Mouse (Mus musculus) myocyte (in vitro differentiated cells): ENCODE measurements around the gene Rxra. TPM values are rescaled to one million over a fixed set of nuclear protein-coding genes. Genes with fewer than 3 reads are reported as not detected.

Source experiments
- H3K27me3 ChIP-seq: one replicate; pipeline ENCODE4 v1.6.1; 2011; ENCODE audit not compliant: control insufficient read depth, insufficient read depth, insufficient read length
- H3K36me3 ChIP-seq: one replicate; pipeline ENCODE4 v1.6.1; 2011; ENCODE audit not compliant: control insufficient read depth, insufficient read depth
- H3K4me2 ChIP-seq: one replicate; pipeline ENCODE4 v1.6.1; 2011; ENCODE audit warnings: low read depth, control low read depth
- H3K4me3 ChIP-seq: one replicate; pipeline ENCODE4 v1.5.1; 2011; ENCODE audit warnings: mild to moderate bottlenecking, control low read depth, moderate library complexity
- H3K79me2 ChIP-seq: one replicate; pipeline ENCODE4 v1.6.1; 2011; ENCODE audit not compliant: control insufficient read depth, insufficient read depth
- H3ac ChIP-seq: one replicate; pipeline ENCODE4 v1.6.1; 2011; ENCODE audit not compliant: control insufficient read depth, insufficient read length
- CEBPB ChIP-seq: IDR thresholded peaks from 2 replicates; pipeline ENCODE4 v1.6.1; 2011; ENCODE audit warnings: mild to moderate bottlenecking, moderate library complexity; ENCODE audit not compliant: poor library complexity, insufficient read depth, severe bottlenecking
- E2F4 ChIP-seq: IDR thresholded peaks from one replicate; pipeline ENCODE4 v1.6.1; 2011; ENCODE audit warnings: mild to moderate bottlenecking, control low read depth, moderate library complexity; ENCODE audit not compliant: insufficient read depth
- MAX ChIP-seq: IDR thresholded peaks from one replicate; pipeline ENCODE4 v1.6.1; 2011; ENCODE audit warnings: low read depth, mild to moderate bottlenecking, control low read depth
- MYOD1 ChIP-seq, 3 experiments: IDR thresholded peaks; one replicate each; pipeline ENCODE4 v1.6.1; 2011; ENCODE audit warnings: control low read depth in 2 of 3, low read depth in 2 of 3, mild to moderate bottlenecking in 2 of 3, moderate library complexity in 1 of 3; ENCODE audit not compliant: insufficient read length in 2 of 3, control insufficient read depth in 1 of 3
- MYOG ChIP-seq, 3 experiments: IDR thresholded peaks; one replicate each; pipeline ENCODE4 v1.6.1; 2011; ENCODE audit warnings: control low read depth in 2 of 3, low read depth in 2 of 3, mild to moderate bottlenecking in 2 of 3; ENCODE audit not compliant: insufficient read length in 2 of 3, control insufficient read depth in 1 of 3, insufficient read depth in 1 of 3
- POLR2A ChIP-seq: IDR thresholded peaks from one replicate; pipeline ENCODE4 v1.6.1; 2011; ENCODE audit warnings: low read depth, mild to moderate bottlenecking, control low read depth, moderate library complexity; ENCODE audit not compliant: insufficient read length
- POLR2AphosphoS2 ChIP-seq: IDR thresholded peaks from one replicate; pipeline ENCODE4 v1.6.1; 2011; ENCODE audit warnings: low read depth, control low read depth; ENCODE audit not compliant: insufficient read length
- REST ChIP-seq: IDR thresholded peaks from one replicate; pipeline ENCODE4 v1.6.1; 2011; ENCODE audit warnings: mild to moderate bottlenecking, control low read depth, moderate library complexity; ENCODE audit not compliant: insufficient read depth, insufficient read length
- SRF ChIP-seq: IDR thresholded peaks from one replicate; pipeline ENCODE4 v1.6.1; 2011; ENCODE audit warnings: low read depth; ENCODE audit not compliant: control insufficient read depth, insufficient read length
- TCF12 ChIP-seq: IDR thresholded peaks from one replicate; pipeline ENCODE4 v1.6.1; 2011; ENCODE audit warnings: mild to moderate bottlenecking, control low read depth; ENCODE audit not compliant: poor library complexity, insufficient read depth, severe bottlenecking
- TCF3 ChIP-seq: IDR thresholded peaks from one replicate; pipeline ENCODE4 v1.6.1; 2011; ENCODE audit warnings: low read depth, control low read depth; ENCODE audit not compliant: insufficient read length
- USF1 ChIP-seq: IDR thresholded peaks from one replicate; pipeline ENCODE4 v1.6.1; 2011; ENCODE audit warnings: low read depth, mild to moderate bottlenecking, control low read depth, moderate library complexity
- polyA plus RNA-seq: library from polyadenylated mRNA; unstranded; fragments of >200 nt; fragmentation: generic; extraction: Trizol; gene quantifications from one replicate; pipeline ENCODE4 v1.2.1, GENCODE M21; 2012; ENCODE audit warnings: missing spikeins

The Rxra gene
- polyA plus RNA-seq, 1 experiment, result 22.0 TPM

- Histone ChIP-seq H3K4me3 (no peak overlapping the region), H3K27me3 (no peaks in the 10 kb centered on the region), H3K36me3 (no peaks in the 10 kb centered on the region), H3ac (no peak overlapping the region), H3K79me2 (peaks cover 10% of the 10 kb centered on the region), H3K4me2 (no peak overlapping the region)
- TF ChIP-seq E2F4 (no peak), TCF12 (no peak), TCF3 (no peak), POLR2A (no peak), REST (no peak), POLR2AphosphoS2 (no peak), MYOG (IDR thresholded peaks at IDR 0.05; ENCODE audit: control insufficient read depth in 1 of 3, insufficient read depth in 1 of 3, insufficient read length in 2 of 3, low read depth in 2 of 3) (no peak), CEBPB (no peak), MYOD1 (IDR thresholded peaks at IDR 0.05; ENCODE audit: control insufficient read depth in 1 of 3, insufficient read length in 2 of 3, low read depth in 2 of 3) (no peak)
Observed at GRCm38 (mm10) chr2:27777756-27778155, 101.5 kb downstream of the Rxra start.

- no peak for TF ChIP-seq USF1
- peak in 1 of 3 experiments; percentile 56 for TF ChIP-seq MYOG (IDR thresholded peaks at IDR 0.05; ENCODE audit: control insufficient read depth in 1 of 3, insufficient read depth in 1 of 3, insufficient read length in 2 of 3, low read depth in 2 of 3)
- TF ChIP-seq MYOD1 (IDR thresholded peaks at IDR 0.05; ENCODE audit: control insufficient read depth in 1 of 3, insufficient read length in 2 of 3, low read depth in 2 of 3), result peak in 1 of 3 experiments; percentile 58
- Histone ChIP-seq H3K36me3 (no peaks in the 10 kb centered on the region), H3K79me2 (peaks cover 10% of the 10 kb centered on the region)
Observed at GRCm38 (mm10) chr2:27778289-27778688, 102.0 kb downstream of the Rxra start.

GRCm38 (mm10) chr2:27779291-27779866, 103.1 kb downstream of the Rxra start:
- Histone ChIP-seq H3K4me3 (no peak overlapping the region), H3K79me2 (peaks cover 10% of the 10 kb centered on the region), H3K4me2 (peak overlapping the region; percentile 71), H3K27me3 (no peaks in the 10 kb centered on the region), H3K36me3 (no peaks in the 10 kb centered on the region), H3ac (no peak overlapping the region)
- no peak for TF ChIP-seq SRF
- no peak for TF ChIP-seq POLR2AphosphoS2
- no peak for TF ChIP-seq MYOD1 (IDR thresholded peaks at IDR 0.05; ENCODE audit: control insufficient read depth in 1 of 3, insufficient read length in 2 of 3, low read depth in 2 of 3)
- no peak for TF ChIP-seq CEBPB
- no peak for TF ChIP-seq REST
- no peak for TF ChIP-seq E2F4
- TF ChIP-seq POLR2A, result no peak
- no peak for TF ChIP-seq TCF12
- no peak for TF ChIP-seq USF1
- TF ChIP-seq MAX, result no peak
- no peak for TF ChIP-seq MYOG (IDR thresholded peaks at IDR 0.05; ENCODE audit: control insufficient read depth in 1 of 3, insufficient read depth in 1 of 3, insufficient read length in 2 of 3, low read depth in 2 of 3)
- TF ChIP-seq TCF3, result no peak

More at GRCm38 (mm10) chr2:27778289-27778688, 102.0 kb downstream of the Rxra start:
- Histone ChIP-seq H3K4me2 (no peak overlapping the region), H3K4me3 (no peak overlapping the region), H3K27me3 (no peaks in the 10 kb centered on the region), H3ac (no peak overlapping the region)

GRCm38 (mm10) chr2:27780162-27780561, 103.9 kb downstream of the Rxra start:
- H3K4me3 ChIP-seq, result no peak overlapping the region
- H3ac ChIP-seq, result no peak overlapping the region
- peak overlapping the region; percentile 71 for H3K4me2 ChIP-seq
- TF ChIP-seq MYOG (IDR thresholded peaks at IDR 0.05; ENCODE audit: control insufficient read depth in 1 of 3, insufficient read depth in 1 of 3, insufficient read length in 2 of 3, low read depth in 2 of 3) (peak in 2 of 3 experiments; percentile 4 to 9), POLR2AphosphoS2 (no peak), E2F4 (no peak), REST (no peak), CEBPB (no peak), TCF12 (no peak), SRF (no peak), USF1 (no peak), MYOD1 (IDR thresholded peaks at IDR 0.05; ENCODE audit: control insufficient read depth in 1 of 3, insufficient read length in 2 of 3, low read depth in 2 of 3) (peak in 1 of 3 experiments; percentile 1), POLR2A (no peak), MAX (no peak), TCF3 (no peak)
- peaks cover 10% of the 10 kb centered on the region for H3K79me2 ChIP-seq
- no peaks in the 10 kb centered on the region for H3K27me3 ChIP-seq
- no peaks in the 10 kb centered on the region for H3K36me3 ChIP-seq

- TF ChIP-seq TCF3 (no peak), TCF12 (no peak), MYOD1 (IDR thresholded peaks at IDR 0.05; ENCODE audit: control insufficient read depth in 1 of 3, insufficient read length in 2 of 3, low read depth in 2 of 3) (no peak), CEBPB (no peak), SRF (no peak), POLR2A (no peak), REST (no peak), MYOG (IDR thresholded peaks at IDR 0.05; ENCODE audit: control insufficient read depth in 1 of 3, insufficient read depth in 1 of 3, insufficient read length in 2 of 3, low read depth in 2 of 3) (no peak), POLR2AphosphoS2 (no peak), USF1 (no peak), MAX (no peak), E2F4 (no peak)
Observed at GRCm38 (mm10) chr2:27785363-27785762, 109.1 kb downstream of the Rxra start.

More at GRCm38 (mm10) chr2:27785363-27785762, 109.1 kb downstream of the Rxra start:
- Histone ChIP-seq H3K4me3 (no peak overlapping the region), H3ac (no peak overlapping the region), H3K4me2 (peak overlapping the region; percentile 67), H3K27me3 (no peaks in the 10 kb centered on the region), H3K36me3 (no peaks in the 10 kb centered on the region), H3K79me2 (no peaks in the 10 kb centered on the region)
